Mouse (Mus musculus) stomach, postnatal 0 days (tissue): Measurements from ENCODE around the gene Ggn.

ENCODE experiments used
- CTCF ChIP-seq: IDR thresholded peaks from 2 replicates; pipeline ENCODE4 v1.5.1; 2016; ENCODE audit warnings: antibody characterized with exemption, low read depth, mild to moderate bottlenecking, moderate library complexity
- EP300 ChIP-seq: optimal IDR thresholded peaks from 2 replicates; pipeline ENCODE3; 2016; ENCODE audit warnings: antibody characterized with exemption

- TF ChIP-seq CTCF, result no peak
- TF ChIP-seq EP300, result no peak
These were observed 44.2 kb downstream of the Ggn start for GRCm38 (mm10) chr7:29214236-29214635.
